Mouse (Mus musculus) hindbrain, embryonic 15.5 days (tissue): ENCODE results near the gene Bcas1. TPM values are rescaled to one million over a fixed set of nuclear protein-coding genes. Genes with fewer than 3 reads are reported as not detected.
"Not testable (repeated sequence)": the region's sequence is repeated elsewhere in the genome, so short reads cannot be mapped to it uniquely, and the experiment has no call there.

Experiments used
- ATAC-seq: fragments of 200-750 bp; cut with Nextera tagmentation; 2 replicates; pipeline ENCODE4 v1.8.0; 2017; ENCODE audit warnings: low read depth, moderate number of reproducible peaks, moderate TSS enrichment; ENCODE audit not compliant: low FRiP score
- H3K27ac ChIP-seq: fragments of 300-500 bp; sonication (generic); replicated peaks from 2 replicates; pipeline ENCODE4 v1.5.1; 2015; ENCODE audit warnings: mild to moderate bottlenecking, inconsistent platforms
- H3K27me3 ChIP-seq: fragments of 300-500 bp; sonication (generic); 2 replicates; pipeline ENCODE4 v1.6.1; 2015; ENCODE audit warnings: control low read depth, inconsistent platforms
- H3K36me3 ChIP-seq: fragments of 300-500 bp; sonication (generic); 2 replicates; pipeline ENCODE4 v1.6.1; 2015; ENCODE audit warnings: control low read depth, inconsistent platforms
- H3K4me1 ChIP-seq: fragments of 300-500 bp; sonication (generic); replicated peaks from 2 replicates; pipeline ENCODE4 v1.6.1; 2015; ENCODE audit warnings: control low read depth, inconsistent platforms
- H3K4me2 ChIP-seq: fragments of 300-500 bp; sonication (generic); 2 replicates; pipeline ENCODE4 v1.6.1; 2015; ENCODE audit warnings: moderate library complexity, mild to moderate bottlenecking, inconsistent platforms
- H3K4me3 ChIP-seq: fragments of 300-500 bp; sonication (generic); 2 replicates; pipeline ENCODE4 v1.5.1; 2015; ENCODE audit warnings: mild to moderate bottlenecking, inconsistent platforms
- H3K9ac ChIP-seq: fragments of 300-500 bp; sonication (generic); 2 replicates; pipeline ENCODE4 v1.6.1; 2015; ENCODE audit warnings: inconsistent platforms
- H3K9me3 ChIP-seq: fragments of 300-500 bp; sonication (generic); 2 replicates; pipeline ENCODE4 v1.6.1; 2016; ENCODE audit warnings: control low read depth, inconsistent platforms
- WGBS: fragments of 180-500 bp; shearing (Covaris S2); methylation state at CpG from one replicate; pipeline ENCODE4 v1.1.7; 2015; 5-methylcytosine and 5-hydroxymethylcytosine counted together
- polyA plus RNA-seq: library from polyadenylated mRNA; unstranded; fragments of >200 nt; fragmentation: Nextera tagmentation; extraction: Ambion mirVana; gene quantifications from 2 replicates; pipeline ENCODE4 v1.2.1, GENCODE M21; 2015

The Bcas1 gene
- 13.4 and 15.1 TPM in 2 replicates for polyA plus RNA-seq

DNA sequence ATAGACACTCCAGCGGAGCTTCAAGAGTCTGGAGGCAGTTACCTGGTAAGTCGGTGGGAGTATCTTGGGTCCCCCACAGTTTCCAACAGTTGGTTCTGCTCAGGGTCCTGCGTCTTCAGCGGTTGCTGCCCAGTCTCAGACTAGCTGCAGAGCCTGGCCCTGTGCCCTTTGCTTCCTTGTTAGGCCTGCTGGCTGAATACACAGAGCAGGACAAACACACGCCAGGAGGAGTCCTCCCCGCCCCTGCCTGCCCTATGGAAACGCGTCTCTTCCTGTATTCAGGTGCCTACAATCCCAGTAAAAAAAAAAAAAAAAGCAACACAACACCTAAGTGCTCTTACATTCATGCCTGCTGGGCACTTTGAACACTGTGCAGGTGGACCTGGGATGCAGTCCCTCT, at the start of gene Bcas1:
Gene Bcas1, minus strand, starts transcription at position 142 of the 400 bp plus-strand sequence.
- H3K27me3 ChIP-seq: no peaks in the 10 kb centered on the region
- no peaks in the 10 kb centered on the region for H3K4me1 ChIP-seq
- no peak within 1 kb of the TSS for H3K9ac ChIP-seq
- H3K4me2 ChIP-seq: no peak within 1 kb of the TSS
- WGBS: 89% methylated on average over 8 of the region's 8 CpGs
- no peaks in the 10 kb centered on the region for H3K9me3 ChIP-seq
- no peak within 1 kb of the TSS for H3K27ac ChIP-seq
- no peak within 1 kb of the TSS for H3K4me3 ChIP-seq
- H3K36me3 ChIP-seq: no peaks in the 10 kb centered on the region
- no peak for ATAC-seq

DNA sequence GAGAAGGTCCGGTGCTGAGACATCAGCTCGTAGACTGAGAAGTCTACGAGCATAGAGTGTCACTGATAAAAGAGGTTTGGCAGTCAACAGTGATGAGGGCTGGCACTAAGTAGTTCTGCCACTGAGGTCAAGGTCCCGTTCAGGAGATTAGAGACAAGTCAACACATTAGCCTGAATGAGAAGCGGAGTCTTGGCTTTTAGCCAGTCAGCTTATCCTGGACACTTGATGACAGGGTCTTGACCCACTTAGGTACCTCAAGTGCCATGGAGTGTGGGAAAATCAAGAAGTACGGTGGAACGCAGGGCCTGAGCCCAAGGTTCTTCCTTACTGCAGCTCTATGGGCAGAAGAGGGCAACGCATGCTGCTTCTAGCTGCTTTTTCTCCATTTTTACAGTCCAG, 49.0 kb upstream of the Bcas1 start:
- no peaks in the 10 kb centered on the region for H3K27me3 ChIP-seq
- no peak overlapping the region for H3K4me2 ChIP-seq
- ATAC-seq: no peak
- WGBS: 86% methylated on average over 8 of the region's 8 CpGs
- no peak overlapping the region for H3K4me3 ChIP-seq
- no peaks in the 10 kb centered on the region for H3K9me3 ChIP-seq
- H3K9ac ChIP-seq: no peak overlapping the region
- no peak overlapping the region for H3K27ac ChIP-seq
- H3K36me3 ChIP-seq: no peaks in the 10 kb centered on the region
- no peaks in the 10 kb centered on the region for H3K4me1 ChIP-seq

DNA sequence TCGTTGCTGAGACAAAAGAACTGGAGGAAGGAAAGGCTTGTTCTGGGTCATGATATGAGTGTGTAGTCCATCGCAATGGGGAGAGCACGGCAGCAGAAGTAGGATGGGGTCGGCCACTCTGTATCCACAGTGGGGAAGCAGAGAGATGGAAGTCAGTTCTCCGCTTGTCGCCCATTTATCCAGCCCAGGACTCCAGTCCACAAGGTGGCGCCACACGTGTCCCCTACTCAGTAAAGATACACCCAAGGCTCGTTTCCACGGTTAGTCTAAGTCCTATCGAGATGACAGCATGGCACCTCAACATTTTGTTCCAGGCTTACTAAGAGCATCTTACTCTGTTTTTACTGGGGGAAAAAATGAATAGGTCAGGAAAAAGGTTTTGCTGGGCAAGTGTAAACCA, 48.6 kb upstream of the Bcas1 start:
- 86% methylated on average over 11 of the region's 11 CpGs for WGBS
- Histone ChIP-seq H3K4me3 (no peak overlapping the region), H3K4me1 (no peaks in the 10 kb centered on the region), H3K4me2 (no peak overlapping the region), H3K27ac (no peak overlapping the region), H3K9ac (no peak overlapping the region), H3K27me3 (no peaks in the 10 kb centered on the region), H3K36me3 (no peaks in the 10 kb centered on the region), H3K9me3 (no peaks in the 10 kb centered on the region)
- no peak for ATAC-seq

DNA sequence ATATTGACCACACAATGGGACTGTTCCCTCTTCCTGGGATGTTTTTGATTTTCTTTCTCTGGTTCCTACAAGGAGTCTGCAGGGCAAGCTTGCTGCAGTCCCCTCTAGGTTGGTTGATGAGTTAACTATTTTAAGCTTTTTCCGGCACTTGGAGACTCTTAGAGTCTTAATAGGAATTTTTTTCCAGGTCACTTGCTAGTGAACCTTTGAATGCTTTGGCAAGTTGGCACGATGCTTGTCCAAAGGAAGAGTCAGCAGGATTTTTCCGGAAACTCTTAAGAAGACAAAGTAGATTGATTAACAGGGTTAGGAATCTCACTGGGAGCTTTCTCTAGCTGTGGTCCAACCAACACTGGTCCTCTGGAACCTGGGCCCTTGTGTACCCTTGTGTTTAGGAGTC, 47.5 kb upstream of the Bcas1 start:
- H3K27ac ChIP-seq: no peak overlapping the region
- H3K4me2 ChIP-seq: no peak overlapping the region
- no peak overlapping the region for H3K9ac ChIP-seq
- no peaks in the 10 kb centered on the region for H3K36me3 ChIP-seq
- WGBS: 48% methylated on average over 3 of the region's 3 CpGs
- H3K27me3 ChIP-seq: no peaks in the 10 kb centered on the region
- H3K4me3 ChIP-seq: no peak overlapping the region
- no peaks in the 10 kb centered on the region for H3K9me3 ChIP-seq
- no peak for ATAC-seq
- no peaks in the 10 kb centered on the region for H3K4me1 ChIP-seq

DNA sequence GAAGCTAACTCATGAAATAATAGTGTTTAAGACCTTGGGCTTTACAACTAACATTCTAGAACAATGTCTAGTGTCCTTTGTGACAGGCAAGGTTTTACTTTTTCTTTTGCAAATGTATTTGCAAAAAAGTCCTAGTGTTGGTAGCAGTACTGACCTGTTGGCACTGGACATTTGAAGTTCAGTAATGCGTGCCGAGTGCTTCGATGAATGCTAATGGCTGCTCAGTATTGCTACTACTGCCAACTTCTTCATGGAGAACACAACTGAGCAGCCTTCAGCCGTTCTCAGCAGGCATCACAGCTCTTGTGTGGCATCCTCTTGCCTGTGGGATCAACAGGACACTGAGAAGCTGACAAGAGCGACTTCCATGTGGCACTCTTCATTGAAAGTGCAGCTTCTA, 46.5 kb upstream of the Bcas1 start:
- H3K27ac ChIP-seq: no peak overlapping the region
- H3K27me3 ChIP-seq: no peaks in the 10 kb centered on the region
- H3K4me3 ChIP-seq: no peak overlapping the region
- WGBS: 95% methylated on average over 5 of the region's 5 CpGs
- H3K4me2 ChIP-seq: no peak overlapping the region
- no peaks in the 10 kb centered on the region for H3K36me3 ChIP-seq
- peaks cover 10% of the 10 kb centered on the region for H3K4me1 ChIP-seq
- no peaks in the 10 kb centered on the region for H3K9me3 ChIP-seq
- ATAC-seq: no peak
- H3K9ac ChIP-seq: no peak overlapping the region

DNA sequence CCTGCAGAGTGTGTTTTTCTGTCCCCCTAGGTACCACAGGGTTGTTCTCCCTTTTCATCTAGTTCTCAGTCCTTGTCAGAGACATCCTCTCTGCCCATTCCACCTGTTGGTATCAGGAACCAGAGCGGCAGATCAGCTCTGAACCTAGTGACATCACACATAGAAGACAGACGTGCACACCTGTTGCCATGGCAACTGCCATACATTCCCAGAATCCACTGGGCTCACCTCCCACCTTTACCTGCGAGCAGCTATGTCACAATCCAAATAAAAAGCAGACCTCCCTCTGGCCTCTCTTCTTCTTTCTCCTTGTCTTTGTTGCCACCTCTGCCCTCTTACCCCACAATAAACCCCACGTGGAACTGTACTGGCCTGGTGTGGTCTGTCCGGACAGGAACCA, 42.9 kb upstream of the Bcas1 start:
- Histone ChIP-seq H3K27me3 (no peaks in the 10 kb centered on the region), H3K4me3 (no peak overlapping the region), H3K9me3 (no peaks in the 10 kb centered on the region), H3K4me2 (no peak overlapping the region), H3K36me3 (no peaks in the 10 kb centered on the region), H3K4me1 (peaks cover 10% of the 10 kb centered on the region), H3K27ac (no peak overlapping the region), H3K9ac (no peak overlapping the region)
- ATAC-seq: no peak
- WGBS: 76% methylated on average over 5 of the region's 5 CpGs

DNA sequence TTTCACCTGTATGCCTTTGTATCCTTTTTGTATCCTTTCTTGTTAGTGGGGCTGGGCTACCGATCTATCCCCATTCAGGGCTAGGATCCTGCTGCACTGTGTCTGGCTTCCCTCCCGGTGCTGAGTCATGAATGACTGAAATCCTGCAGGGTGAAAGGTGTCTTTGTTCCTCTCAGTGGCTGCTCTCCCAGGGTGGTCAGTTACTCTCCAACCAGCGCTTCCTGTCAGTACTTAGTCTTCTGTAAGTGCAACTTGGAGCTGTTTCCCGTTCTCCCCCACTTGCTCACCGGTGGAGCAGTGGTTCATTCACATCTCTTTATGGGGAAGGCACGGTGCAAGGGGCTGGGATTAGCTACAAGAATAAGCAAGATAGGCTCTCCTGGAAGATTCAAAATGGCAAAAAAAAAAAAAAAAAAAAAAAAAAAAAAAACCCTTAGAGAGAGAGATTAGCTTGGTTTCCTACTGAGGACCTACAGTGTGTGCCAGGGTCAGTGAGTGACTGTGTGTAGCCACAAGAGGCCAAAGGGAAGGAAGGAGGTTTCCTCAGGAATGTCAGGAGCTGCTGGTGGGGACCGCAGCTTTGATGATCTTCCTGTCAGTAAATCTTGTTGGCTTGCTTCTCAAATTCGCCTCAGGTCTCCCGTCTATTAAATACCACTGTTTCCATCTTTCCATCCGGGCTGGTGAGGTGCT, 42.1 kb upstream of the Bcas1 start:
- Histone ChIP-seq H3K4me1 (peaks cover 10% of the 10 kb centered on the region), H3K27me3 (no peaks in the 10 kb centered on the region), H3K27ac (no peak overlapping the region), H3K9ac (no peak overlapping the region), H3K4me2 (peak overlapping the region; percentile 32), H3K4me3 (no peak overlapping the region), H3K9me3 (no peaks in the 10 kb centered on the region), H3K36me3 (no peaks in the 10 kb centered on the region)
- 8% methylated on average over 10 of the region's 10 CpGs for WGBS
- ATAC-seq: 0 out of 2 replicates have a peak, but pooled peaks have one; percentile 42

DNA sequence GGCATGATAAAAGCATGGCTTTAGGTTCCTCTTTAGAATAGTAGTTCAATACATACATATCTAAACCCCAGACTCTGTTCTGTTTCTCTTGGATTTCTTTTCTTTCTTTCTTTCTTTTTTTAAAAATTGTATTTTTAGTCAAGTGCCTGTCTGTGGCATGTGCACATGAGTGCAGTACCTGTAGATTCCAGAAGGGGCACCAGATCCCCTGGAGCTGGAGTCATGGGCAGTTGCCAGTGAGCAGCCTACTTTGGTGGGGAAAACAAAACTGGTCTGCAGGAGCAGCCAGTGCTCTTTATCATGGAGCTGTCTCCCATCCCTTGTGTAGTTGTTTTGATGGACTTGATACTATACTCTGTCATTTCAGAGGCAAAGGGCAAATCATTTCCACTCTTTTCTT, 40.4 kb upstream of the Bcas1 start:
- Histone ChIP-seq H3K27ac (no peak overlapping the region), H3K9ac (no peak overlapping the region), H3K4me1 (peaks cover 10% of the 10 kb centered on the region), H3K4me2 (no peak overlapping the region), H3K4me3 (no peak overlapping the region), H3K27me3 (no peaks in the 10 kb centered on the region), H3K9me3 (no peaks in the 10 kb centered on the region), H3K36me3 (no peaks in the 10 kb centered on the region)
- no peak for ATAC-seq

DNA sequence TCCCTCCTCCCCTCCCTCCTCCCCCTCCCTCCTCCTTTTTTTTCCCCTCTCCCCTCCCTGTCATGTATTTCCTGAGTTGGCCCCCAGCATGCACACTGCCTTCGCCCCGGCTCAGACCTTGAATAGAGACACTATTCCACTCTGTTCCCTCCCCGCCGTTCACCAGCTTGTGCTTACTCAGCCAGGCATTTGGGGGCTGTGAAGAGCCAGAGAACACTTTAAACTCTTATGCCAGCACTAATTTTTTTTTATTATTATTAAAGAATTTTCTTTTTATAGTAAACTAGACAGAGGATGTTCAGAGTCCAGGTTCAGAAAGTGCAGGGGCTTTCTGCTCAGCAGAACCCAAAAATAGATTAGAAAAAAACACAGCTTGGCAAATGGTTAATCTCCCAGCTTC, 37.2 kb upstream of the Bcas1 start:
- Histone ChIP-seq H3K9me3 (no peaks in the 10 kb centered on the region), H3K9ac (no peak overlapping the region), H3K4me3 (no peak overlapping the region), H3K27ac (no peak overlapping the region), H3K4me2 (no peak overlapping the region), H3K36me3 (no peaks in the 10 kb centered on the region), H3K27me3 (no peaks in the 10 kb centered on the region), H3K4me1 (peaks cover 7% of the 10 kb centered on the region)
- ATAC-seq: no peak
- WGBS: 35% methylated on average over 4 of the region's 4 CpGs

DNA sequence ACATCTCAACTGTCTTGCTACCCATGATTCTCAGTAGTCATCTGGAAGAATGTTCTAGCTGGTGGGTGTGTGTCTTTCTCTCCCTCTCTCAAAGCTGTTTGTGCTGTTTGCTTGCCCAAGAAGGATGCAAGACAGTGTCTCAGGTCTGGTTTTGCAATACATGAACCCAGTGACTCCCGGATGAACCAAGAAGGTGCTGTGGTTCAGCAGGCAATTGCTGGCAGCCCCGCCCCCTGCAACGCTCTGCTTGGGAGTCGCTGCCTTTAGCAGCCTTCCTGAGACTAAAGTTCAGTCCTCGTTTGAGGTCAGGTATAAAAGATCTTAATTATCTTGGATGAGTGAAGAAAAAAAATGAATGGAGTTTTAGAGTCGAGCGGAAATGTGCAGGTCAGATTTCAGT, 34.0 kb upstream of the Bcas1 start:
- no peak overlapping the region for H3K4me2 ChIP-seq

DNA sequence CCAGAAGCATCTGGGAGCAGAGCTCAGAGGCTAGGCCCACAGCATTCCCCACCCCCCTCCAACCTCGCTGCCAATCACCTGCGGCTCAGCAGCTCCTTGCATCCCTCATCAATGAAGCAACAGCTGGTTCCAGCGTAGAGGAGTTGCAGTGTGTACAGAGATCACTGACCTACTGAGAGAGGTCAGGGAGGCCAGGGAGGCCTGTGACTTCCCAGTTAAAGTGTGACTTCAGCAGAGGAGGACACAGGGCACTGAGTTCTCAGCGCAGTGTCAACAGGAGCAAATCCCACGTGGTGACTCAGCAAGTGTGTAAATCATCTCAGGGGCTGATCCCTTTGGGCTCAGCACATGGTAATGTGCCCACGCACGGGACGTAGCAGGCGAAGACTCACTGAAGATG, 32.2 kb upstream of the Bcas1 start:
- ATAC-seq: no peak
- no peaks in the 10 kb centered on the region for H3K4me1 ChIP-seq
- no peaks in the 10 kb centered on the region for H3K36me3 ChIP-seq
- H3K9ac ChIP-seq: no peak overlapping the region
- no peak overlapping the region for H3K27ac ChIP-seq
- H3K4me2 ChIP-seq: no peak overlapping the region
- no peaks in the 10 kb centered on the region for H3K9me3 ChIP-seq
- H3K27me3 ChIP-seq: no peaks in the 10 kb centered on the region
- H3K4me3 ChIP-seq: no peak overlapping the region
- 25% methylated on average over 9 of the region's 9 CpGs for WGBS

More for the DNA sequence above, 34.0 kb upstream of the Bcas1 start:
- WGBS: 74% methylated on average over 7 of the region's 7 CpGs
- H3K9ac ChIP-seq: no peak overlapping the region
- H3K9me3 ChIP-seq: no peaks in the 10 kb centered on the region
- H3K36me3 ChIP-seq: no peaks in the 10 kb centered on the region
- ATAC-seq: no peak
- no peaks in the 10 kb centered on the region for H3K27me3 ChIP-seq
- no peak overlapping the region for H3K4me3 ChIP-seq
- no peak overlapping the region for H3K27ac ChIP-seq
- H3K4me1 ChIP-seq: no peaks in the 10 kb centered on the region

DNA sequence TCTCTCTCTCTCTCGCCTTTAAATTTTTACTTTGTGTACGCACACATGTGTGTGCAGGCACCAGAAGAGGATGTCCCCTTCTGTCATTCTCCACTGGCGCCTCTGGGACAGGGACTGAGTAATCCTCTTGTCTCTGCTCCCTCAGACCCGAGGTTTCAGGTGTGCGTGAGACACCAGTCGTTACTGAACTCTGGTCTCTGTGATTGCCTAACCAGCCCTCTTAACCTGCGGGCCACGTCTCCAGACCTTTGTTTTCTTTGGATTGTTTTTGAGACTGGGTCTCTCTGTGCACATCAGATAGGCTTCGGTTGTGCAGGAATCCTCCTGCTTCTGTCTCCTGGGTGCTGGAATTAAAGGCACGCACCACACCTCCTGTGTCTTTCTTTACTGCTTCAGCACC, 31.5 kb upstream of the Bcas1 start:
- Histone ChIP-seq H3K27ac (no peak overlapping the region), H3K36me3 (no peaks in the 10 kb centered on the region), H3K4me3 (no peak overlapping the region), H3K9me3 (no peaks in the 10 kb centered on the region), H3K9ac (no peak overlapping the region), H3K4me1 (no peaks in the 10 kb centered on the region), H3K4me2 (no peak overlapping the region), H3K27me3 (no peaks in the 10 kb centered on the region)
- ATAC-seq: no peak
- WGBS: 75% methylated on average over 10 of the region's 10 CpGs

DNA sequence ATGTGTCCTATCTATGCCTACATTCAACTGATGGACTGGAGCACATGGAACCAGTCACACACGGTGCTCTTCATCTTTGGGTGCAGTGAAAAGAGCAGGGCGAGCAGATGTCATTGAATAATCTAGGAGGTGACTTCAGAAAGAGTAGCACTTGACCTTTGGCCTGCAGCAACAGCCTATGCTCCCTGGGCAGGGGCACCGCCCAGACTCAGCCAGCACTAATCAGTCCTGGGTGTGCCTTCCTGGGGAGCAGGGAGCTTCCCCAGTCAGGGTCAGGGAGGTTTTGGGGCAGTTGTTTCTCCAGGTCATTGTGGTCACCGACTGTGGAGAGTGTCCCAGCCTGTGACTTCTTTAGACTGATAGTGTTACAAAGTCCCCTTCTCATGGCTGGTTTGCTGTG, 26.2 kb upstream of the Bcas1 start:
- H3K4me3 ChIP-seq, ATAC-seq, H3K9ac ChIP-seq, H3K36me3 ChIP-seq, H3K4me2 ChIP-seq, H3K4me1 ChIP-seq, H3K27ac ChIP-seq, H3K27me3 ChIP-seq, H3K9me3 ChIP-seq: not testable (repeated sequence)
- 55% methylated on average over 4 of the region's 4 CpGs for WGBS
